Mouse (Mus musculus): Measurements from ENCODE around the gene Ift122. TPM values are rescaled to one million over a fixed set of nuclear protein-coding genes. Genes with fewer than 3 reads are reported as not detected.

The Ift122 gene
- total RNA-seq, 1 experiment from 2014 or later: 16.5 TPM

DNA sequence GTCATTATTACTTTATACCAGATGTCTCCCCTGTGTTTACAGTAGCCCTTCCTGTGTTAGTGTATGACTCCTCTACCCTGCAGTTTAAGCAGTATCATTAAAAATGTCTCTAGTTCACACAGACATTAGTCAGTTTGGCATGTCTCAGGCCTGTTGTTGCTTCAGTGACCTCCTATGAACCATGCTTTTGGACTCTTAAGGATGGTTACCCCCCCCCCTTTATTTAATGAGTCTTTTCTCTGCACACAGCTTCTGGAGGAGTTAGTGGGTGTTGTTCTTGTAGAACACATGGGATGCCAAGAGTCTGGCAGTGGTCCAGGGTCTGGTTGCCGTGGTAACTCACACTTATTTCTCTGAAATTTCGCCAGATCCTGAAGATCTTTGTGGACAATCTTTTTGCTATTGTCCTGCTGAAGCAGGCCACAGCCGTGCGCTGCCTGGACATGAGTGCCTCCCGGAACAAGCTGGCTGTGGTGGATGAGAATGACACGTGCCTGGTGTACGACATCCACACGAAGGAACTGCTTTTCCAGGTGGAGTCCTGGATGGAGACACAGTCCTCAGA lies 38.3 kb downstream of the Ift122 start:
- peak; percentile 68 for DNase-seq

DNA sequence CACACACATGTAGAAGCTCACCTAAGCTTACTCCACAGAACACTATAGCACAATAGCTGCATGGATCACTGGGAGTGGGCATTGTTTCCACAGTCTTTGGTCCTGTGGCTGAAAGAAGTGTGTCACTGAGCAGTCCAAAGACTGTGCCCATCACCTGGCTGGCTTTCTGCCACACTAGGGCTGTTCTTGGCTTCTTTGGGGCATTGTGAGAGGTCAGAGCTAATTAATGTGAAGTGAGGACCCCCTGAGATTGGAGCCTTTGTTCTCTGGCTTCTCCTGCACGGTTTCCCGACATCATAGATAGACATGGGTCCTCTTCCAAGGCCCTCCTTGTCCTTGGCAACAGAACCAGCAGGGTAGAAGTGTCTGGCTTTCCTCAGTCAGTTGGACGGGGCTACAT lies 39.1 kb downstream of the Ift122 start:
- no peak for DNase-seq

GRCm38 (mm10) chr6:115896346-115896745 lies 43.1 kb downstream of the Ift122 start:
- no peak for DNase-seq

GRCm38 (mm10) chr6:115897117-115897516 lies 43.8 kb downstream of the Ift122 start:
- peak; percentile 64 for DNase-seq

GRCm38 (mm10) chr6:115897926-115898520 lies 44.8 kb downstream of the Ift122 start:
- peak; percentile 4 for DNase-seq

- peak; percentile 87 for DNase-seq
These were observed 47.8 kb downstream of the Ift122 start for GRCm38 (mm10) chr6:115901062-115901461.

- peak; percentile 74 for DNase-seq
These were observed 48.2 kb downstream of the Ift122 start for GRCm38 (mm10) chr6:115901489-115901931.

DNA sequence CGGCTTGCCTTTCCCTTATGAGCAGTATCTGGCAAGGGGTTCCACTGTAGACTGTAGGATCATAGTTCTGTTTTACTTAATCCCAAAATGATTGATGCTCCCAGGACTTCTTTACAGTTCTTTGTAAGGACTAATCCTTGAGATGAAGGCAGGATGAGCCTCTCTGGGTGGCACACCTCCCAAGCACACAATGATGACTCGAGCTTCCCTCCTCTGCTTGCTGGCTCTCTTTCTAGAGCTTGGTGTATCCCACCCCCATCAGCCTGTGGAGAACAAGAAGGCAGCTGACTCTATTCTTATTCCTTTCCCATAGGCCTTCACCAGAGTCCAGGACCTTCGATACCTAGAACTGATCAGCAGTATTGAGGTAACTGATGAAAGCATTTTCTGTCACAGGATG lies 49.3 kb downstream of the Ift122 start:
- DNase-seq: no peak

DNA sequence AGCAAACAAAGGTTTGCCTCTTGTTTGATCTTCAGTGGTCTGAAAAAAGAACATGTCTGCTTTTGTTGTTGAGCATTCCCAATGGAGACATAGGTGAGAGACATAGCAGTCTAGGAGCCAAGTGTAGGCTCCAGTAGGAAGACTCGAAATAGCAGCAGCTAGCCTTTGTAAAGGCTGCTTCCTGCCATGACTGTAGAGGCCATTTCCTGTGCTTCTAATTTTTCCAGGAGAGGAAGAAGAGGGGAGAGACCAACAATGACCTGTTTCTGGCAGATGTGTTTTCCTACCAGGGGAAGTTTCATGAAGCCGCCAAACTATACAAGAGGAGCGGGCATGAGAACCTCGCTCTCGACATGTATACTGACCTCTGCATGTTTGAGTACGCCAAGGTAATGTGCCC lies 52.3 kb downstream of the Ift122 start:
- peak; percentile 7 for DNase-seq

DNA sequence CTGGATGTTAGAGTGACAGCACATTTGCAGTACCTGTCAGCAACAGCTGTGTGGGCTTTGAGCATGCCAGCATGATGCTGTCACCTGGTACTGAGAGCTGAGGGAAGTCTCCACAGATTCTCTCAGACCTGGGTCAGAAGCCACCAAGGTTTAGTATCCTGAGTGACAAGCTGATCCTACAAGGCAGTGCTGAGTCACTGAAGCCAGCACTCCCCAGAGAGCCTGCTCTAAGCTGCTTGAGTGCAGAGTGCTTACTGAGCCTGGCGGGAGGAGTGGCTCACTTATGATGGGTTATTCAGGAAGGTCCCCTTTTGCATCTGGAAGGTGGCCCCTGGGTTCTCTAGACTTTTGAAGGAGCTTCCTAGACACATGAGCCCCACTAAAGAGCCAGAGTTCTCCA lies 53.2 kb downstream of the Ift122 start:
- DNase-seq: peak; percentile 23

GRCm38 (mm10) chr6:115906871-115907270 lies 53.6 kb downstream of the Ift122 start:
- peak; percentile 4 for DNase-seq

DNA sequence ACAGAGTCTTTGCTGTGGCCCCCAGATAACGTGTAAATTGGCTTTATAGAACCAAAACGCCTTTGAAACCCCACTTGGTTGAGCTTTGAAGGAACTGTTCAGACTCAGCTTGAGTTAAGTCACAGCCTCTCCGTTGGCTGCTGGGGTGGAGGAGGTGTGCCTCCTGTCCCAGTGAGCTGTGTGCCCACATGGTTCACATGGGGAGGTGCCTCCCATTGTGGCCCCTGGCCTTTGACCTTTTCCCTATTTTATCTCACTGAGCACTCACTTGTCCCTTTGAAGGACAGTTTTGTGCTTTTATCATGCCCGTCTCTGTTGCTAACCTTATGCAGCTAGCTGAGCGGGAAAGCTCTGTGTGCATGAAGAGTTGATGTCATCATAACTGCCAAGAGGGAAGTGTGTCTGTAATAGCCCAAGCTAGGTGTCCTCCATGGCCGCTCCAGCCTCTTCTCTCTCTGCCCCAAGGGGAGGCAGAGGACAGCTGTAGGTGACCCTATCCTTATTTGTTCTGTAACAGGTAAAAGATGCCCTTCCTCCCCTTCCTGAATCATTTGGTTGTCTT lies 55.2 kb downstream of the Ift122 start:
- DNase-seq: peak; percentile 56

GRCm38 (mm10) chr6:115909052-115909451 lies 55.8 kb downstream of the Ift122 start:
- no peak for DNase-seq

- peak; percentile 70 for DNase-seq
These were observed 56.7 kb downstream of the Ift122 start for GRCm38 (mm10) chr6:115909940-115910339.

- DNase-seq: no peak
These were observed 58.5 kb downstream of the Ift122 start for GRCm38 (mm10) chr6:115911763-115912162.

DNA sequence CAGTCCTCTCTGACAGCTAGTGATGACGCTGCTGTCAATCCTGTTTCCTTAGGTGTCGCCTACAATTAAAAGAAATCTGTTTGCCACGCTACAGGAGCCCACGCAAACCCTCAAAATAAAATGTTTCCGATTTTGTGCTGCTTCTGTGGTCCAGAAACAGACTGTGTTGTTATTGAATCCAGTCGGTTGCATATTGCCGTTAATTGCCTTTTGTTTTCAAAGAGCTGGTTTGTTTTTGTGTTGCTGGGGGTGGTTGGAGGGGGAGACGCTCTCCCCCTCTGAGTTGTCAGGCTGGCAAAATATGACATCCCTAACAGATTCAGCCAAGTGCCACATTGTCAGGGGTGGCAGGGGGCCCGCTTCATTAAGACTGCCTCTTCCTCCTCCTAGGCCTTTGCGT lies 60.2 kb downstream of the Ift122 start:
- no peak for DNase-seq

DNA sequence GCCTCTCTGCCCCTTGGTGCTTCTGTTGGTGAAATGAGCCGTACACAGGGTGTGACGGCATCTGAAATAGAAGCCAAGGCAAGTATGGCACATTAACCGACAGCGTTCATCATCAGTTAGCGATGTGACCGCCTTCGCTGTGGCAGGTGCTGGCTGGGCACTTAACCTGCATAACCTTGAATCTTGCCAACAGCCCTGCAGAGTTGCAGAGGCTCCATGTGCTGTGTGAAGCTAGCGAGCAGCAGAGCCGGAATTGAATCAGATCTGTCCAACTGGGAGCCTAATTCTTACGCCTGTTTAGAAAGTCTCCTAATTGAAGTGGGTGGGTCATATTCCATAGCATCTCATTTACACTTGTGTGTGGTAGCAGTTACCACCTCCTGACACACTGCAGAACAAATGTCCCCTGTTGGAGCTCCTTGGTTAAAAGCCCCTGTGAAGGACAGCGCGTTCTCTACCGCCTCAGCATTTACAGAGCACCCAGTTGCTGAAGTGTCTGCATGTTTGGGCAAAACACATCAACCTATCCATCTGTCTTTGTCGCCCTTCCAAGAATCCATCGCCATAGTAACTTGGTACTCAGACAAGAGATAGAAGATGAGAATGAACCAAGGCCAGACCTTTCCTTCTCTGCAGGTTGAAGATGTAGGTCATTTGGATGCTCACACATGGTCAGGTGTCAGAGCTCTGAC lies 61.4 kb downstream of the Ift122 start:
- DNase-seq: no peak

DNA sequence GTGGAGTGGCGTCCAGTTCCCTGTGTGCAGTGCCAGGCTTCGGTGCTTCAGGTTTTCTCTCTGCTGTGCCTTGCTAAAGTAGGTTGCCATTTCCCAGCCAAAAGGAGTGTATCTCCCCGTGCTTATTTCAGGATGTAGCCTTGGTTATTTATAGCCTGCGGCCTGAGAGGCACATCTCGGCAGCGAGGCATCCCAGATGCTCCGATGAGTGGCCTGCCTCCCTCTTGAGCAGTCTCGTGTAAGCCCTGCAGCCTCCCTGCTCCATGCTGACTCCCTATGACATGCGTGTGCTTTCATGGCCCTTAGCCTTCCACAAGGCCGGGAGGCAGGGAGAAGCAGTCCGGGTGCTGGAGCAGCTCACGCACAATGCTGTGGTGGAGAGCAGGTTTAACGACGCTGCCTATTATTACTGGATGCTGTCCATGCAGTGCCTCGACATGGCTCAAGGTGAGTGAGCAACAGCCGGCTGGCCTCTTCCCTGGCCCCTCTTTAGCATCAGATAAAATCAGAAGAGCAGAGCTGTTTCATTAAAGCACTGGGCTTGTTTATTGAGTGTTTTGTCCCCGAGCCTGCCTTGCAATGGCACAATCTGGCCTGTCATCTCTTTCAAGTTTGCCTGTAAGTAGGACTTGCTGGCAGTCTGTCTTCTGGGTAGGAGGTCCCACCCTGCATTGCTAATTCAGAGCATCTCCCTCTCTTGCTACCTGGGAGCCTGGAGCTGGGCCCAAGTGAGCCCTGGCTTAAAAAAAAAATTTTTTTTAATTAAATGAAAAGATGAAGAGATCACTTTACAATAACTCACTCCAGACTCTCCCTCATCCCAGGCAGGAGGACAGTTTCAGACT lies 62.6 kb downstream of the Ift122 start:
- DNase-seq: peak; percentile 54

GRCm38 (mm10) chr6:115916611-115917010 lies 63.3 kb downstream of the Ift122 start:
- no peak for DNase-seq

GRCm38 (mm10) chr6:115918615-115919014 lies 65.3 kb downstream of the Ift122 start:
- DNase-seq: no peak

- DNase-seq: no peak
These were observed 66.6 kb downstream of the Ift122 start for GRCm38 (mm10) chr6:115919876-115920275.

- DNase-seq: peak; percentile 62
These were observed 71.6 kb downstream of the Ift122 start for GRCm38 (mm10) chr6:115924829-115925228.

Measured in adrenal gland, postnatal 14 days (tissue).